Mouse (Mus musculus) megakaryocyte-erythroid progenitor cell, adult 5-6 weeks (primary cell): Measurements from ENCODE around the gene Gcnt4. TPM values are rescaled to one million over a fixed set of nuclear protein-coding genes. Genes with fewer than 3 reads are reported as not detected.
A peak's percentile ranks its signal among the peaks of the same experiment; 100 is the strongest.

Experiments used
- ATAC-seq: replicated peaks from 2 replicates; pipeline ENCODE4 v1.8.0; 2016; ENCODE audit warnings: mild to moderate bottlenecking, inconsistent platforms; ENCODE audit not compliant: severe bottlenecking, poor library complexity, low FRiP score, low TSS enrichment
- total RNA-seq, 2 experiments: library from RNA; stranded (forward) in 1 of 2; stranded (reverse) in 1 of 2; fragments of 200-1000, 215-1000 nt in 1 of 2; fragments of >200 nt in 1 of 2; fragmentation: Nextera tagmentation in 1 of 2; gene quantifications; 2 replicates each; pipeline ENCODE4 v1.2.3; 2014 to 2017

The Gcnt4 gene
- total RNA-seq, 2 experiments from 2014 or later = not detected

- ATAC-seq = no peak
Measured at GRCm38 (mm10) chr13:96943571-96943970, 19.1 kb downstream of the Gcnt4 start.

DNA sequence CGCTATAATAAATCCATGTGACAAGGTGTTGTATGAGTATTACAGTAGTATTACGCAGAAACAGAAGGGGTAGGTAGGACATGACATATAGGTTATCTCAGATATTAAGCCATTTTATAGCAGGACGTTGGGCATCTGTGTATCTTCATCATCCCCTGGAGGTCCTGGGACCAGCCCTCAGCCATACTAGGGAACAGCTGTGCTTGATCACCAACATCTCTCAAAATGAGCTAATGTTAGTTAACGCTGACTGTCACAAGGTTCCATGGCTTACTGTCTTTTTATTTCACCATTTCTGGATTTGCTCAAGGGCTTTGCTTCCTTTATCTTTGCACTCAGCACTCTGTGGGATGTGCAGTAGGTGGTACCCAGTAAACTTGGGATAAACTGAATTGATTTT is 21.3 kb downstream of the Gcnt4 start:
- ATAC-seq = no peak

DNA sequence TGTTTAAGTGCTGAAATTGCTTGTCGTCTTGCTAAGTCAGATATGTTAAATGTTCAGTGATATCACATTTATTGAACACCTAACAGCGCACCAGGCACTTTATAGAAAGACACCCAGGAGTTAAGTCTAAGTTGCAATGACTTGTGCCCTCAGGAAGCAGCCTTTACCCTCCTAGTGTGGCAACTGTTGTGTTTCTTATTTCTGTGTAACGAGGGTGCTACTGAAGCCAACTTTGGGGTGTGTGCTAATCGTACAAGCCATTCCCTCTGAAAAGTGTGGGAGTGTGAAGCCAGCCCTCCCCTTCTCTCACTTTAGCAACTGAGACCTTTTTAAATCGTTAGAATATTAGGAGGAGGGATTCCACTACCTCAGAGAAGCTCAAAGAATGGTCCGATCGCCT is 23.2 kb downstream of the Gcnt4 start:
- no peak for ATAC-seq

GRCm38 (mm10) chr13:96951880-96952279 is 27.4 kb downstream of the Gcnt4 start:
- no peak for ATAC-seq

DNA sequence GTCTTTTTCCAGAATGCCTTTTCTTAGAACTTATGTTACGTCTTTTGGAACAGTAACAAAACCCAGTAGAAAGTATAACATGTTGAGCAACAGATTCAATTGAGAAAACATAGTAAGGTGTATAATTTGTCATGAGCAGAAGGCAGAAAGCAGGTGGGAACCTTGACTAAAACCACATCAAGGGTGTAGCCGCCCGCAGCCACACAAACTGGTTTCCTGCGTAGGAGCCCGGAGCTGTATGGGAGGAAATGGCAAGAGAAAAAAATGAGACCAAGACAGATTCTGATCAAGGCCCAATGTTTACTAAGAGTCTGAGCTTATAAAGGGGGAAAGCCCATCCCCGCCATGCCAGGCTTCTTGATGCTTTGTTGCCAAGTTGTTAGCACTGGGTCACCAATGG is 32.0 kb downstream of the Gcnt4 start:
- ATAC-seq = no peak

- ATAC-seq = no peak
Measured at GRCm38 (mm10) chr13:96960019-96960418, 35.5 kb downstream of the Gcnt4 start.

GRCm38 (mm10) chr13:96961366-96962157 is 37.1 kb downstream of the Gcnt4 start:
- no peak for ATAC-seq

GRCm38 (mm10) chr13:96962801-96963200 is 38.3 kb downstream of the Gcnt4 start:
- ATAC-seq = no peak

DNA sequence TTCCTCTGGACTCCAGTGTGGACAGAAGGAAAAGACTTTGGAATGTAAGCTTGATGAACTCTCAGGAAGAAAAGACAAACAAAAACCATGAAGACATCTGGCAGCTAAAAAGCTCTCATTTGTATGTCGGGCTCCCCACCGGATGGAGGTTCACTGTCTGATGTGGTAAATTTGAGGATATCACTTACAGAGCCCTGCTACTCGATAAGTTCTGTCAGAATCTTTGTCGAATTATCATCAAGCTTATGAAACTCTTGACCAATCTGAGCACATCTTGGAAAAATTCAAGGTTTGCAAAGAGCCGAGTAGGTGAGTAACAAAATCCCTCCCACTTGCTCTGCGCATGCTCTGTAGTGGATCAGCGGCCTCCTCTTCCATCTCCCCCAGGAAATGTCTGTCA is 40.5 kb downstream of the Gcnt4 start:
- no peak for ATAC-seq

GRCm38 (mm10) chr13:96966210-96967089 is 42.0 kb downstream of the Gcnt4 start:
- ATAC-seq = peak; percentile 90

GRCm38 (mm10) chr13:96967091-96967490 is 42.6 kb downstream of the Gcnt4 start:
- no peak for ATAC-seq

DNA sequence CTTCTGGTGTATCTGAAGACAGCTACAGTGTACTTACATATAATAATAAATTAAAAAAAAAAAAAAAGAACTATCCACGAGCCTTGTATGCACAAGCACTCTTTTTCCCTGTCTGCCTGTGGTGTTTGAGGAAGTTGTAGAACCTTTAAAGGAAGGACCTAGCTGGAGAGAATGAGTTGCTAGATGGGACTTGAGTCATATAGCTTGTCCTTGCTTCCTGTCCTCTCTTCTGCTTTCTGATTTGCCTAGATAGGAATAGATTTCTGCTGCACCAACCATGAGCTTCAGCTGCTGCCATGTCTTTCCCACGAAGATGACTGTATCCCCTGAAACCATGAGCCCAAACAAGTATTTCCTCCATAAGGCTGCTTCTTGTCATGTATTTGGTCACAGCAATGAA is 43.3 kb downstream of the Gcnt4 start:
- ATAC-seq = no peak

GRCm38 (mm10) chr13:96971076-96971475 is 46.6 kb downstream of the Gcnt4 start:
- ATAC-seq = no peak

GRCm38 (mm10) chr13:96971861-96972282 is 47.4 kb downstream of the Gcnt4 start:
- peak; percentile 77 for ATAC-seq

GRCm38 (mm10) chr13:96973318-96973717 is 48.8 kb downstream of the Gcnt4 start:
- ATAC-seq = no peak

GRCm38 (mm10) chr13:96976986-96977595 is 52.6 kb downstream of the Gcnt4 start:
- ATAC-seq = no peak

GRCm38 (mm10) chr13:96980561-96980960 is 56.1 kb downstream of the Gcnt4 start:
- no peak for ATAC-seq

- peak; percentile 40 for ATAC-seq
Measured at GRCm38 (mm10) chr13:96983251-96984126, 59.0 kb downstream of the Gcnt4 start.

DNA sequence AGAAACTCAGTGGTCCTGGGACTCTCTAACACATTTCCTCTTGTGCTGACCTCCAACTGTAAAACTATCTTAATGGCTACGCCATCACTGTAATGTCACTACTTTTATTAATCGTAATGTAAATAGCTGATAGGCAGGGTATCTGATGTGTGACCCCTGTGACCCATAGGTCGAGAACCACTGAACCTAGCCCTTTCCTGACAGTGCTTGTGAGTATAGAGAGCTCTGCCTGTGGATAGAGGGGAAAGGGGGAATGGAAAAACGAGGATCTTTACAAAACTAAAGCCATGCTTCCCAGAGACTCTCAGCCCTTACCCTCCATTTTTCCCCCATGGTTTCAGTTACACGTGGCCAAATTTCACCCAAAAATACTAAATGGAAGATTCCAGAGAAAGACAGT is 60.2 kb downstream of the Gcnt4 start:
- ATAC-seq = no peak
